Comparison of ENCODE assay signal across 10 mouse cellular contexts in genomic region chr3:94478591-94479169, GRCm38 (mm10). TPM values are rescaled to one million over a fixed set of nuclear protein-coding genes. Genes with fewer than 3 reads are reported as not detected.
DNase-seq lines count a peak whose midpoint lies in the region; ATAC-seq and TF ChIP-seq lines count a peak whose summit lies in the region.
"Had no signal": no experiment of that assay in that cellular context is flagged by ENCODE, and none has a peak within 500 bp of the region (broad histone marks: within the 10 kb centered on the region; RNA-seq: fewer than 3 reads in every experiment).

No protein-coding gene starts in this region.

- no peak for TF ChIP-seq CTCF in cerebellum, adult 2 months (IDR thresholded peaks at IDR 0.05; ENCODE audit: borderline replicate concordance, insufficient read depth, low read depth, low read length)

- 3% methylated on average over 9 of the region's 9 CpGs for WGBS in cerebellum, adult 2 months
- WGBS in forebrain, embryonic 15.5 days, result 4% methylated on average over 9 of the region's 9 CpGs
- 5% methylated on average over 9 of the region's 9 CpGs for WGBS in midbrain, embryonic 10.5 days

- TF ChIP-seq POLR2A in cerebellum, adult 2 months (IDR thresholded peaks at IDR 0.05; ENCODE audit: borderline replicate concordance, insufficient read depth, low read length), result no peak

- peak overlapping the region; percentile 86 for H3K9ac ChIP-seq in forebrain, embryonic 15.5 days (replicated peaks)
- H3K9ac ChIP-seq: liver, postnatal 0 days had no signal

- H3K4me1 ChIP-seq in cerebellum, adult 2 months (ENCODE audit: control insufficient read depth, insufficient read depth, low read length), result peaks cover 17% of the 10 kb centered on the region
- peaks cover 56% of the 10 kb centered on the region for H3K4me1 ChIP-seq in forebrain, embryonic 15.5 days
- peaks cover 88% of the 10 kb centered on the region for H3K4me1 ChIP-seq in midbrain, embryonic 10.5 days

- peak overlapping the region; percentile 86 for H3K4me2 ChIP-seq in forebrain, embryonic 15.5 days (replicated peaks)

- H3K27me3 ChIP-seq in cerebellum, adult 2 months (ENCODE audit: control insufficient read depth, insufficient read depth, low read length), result no peaks in the 10 kb centered on the region
- H3K27me3 ChIP-seq in forebrain, embryonic 15.5 days, result no peaks in the 10 kb centered on the region
- H3K27me3 ChIP-seq in midbrain, embryonic 10.5 days (ENCODE audit: low read depth, poor library complexity, severe bottlenecking), result peaks cover 39% of the 10 kb centered on the region

- DNase-seq in cerebellum, adult 2 months, result peak; percentile 45 to 57
- DNase-seq in MN1 (ENCODE audit: low spot score), result peak; percentile 59
- DNase-seq in midbrain, embryonic 10.5 days (ENCODE audit: low spot score), result peak; percentile 60
- DNase-seq in thymus, postnatal 4 days, result no peak
- DNase-seq in right cerebral cortex, postnatal 4 days, result no peak
- no peak for DNase-seq in ovary, postnatal 14 days (ENCODE audit: low spot score)
- DNase-seq: liver, postnatal 0 days had no signal

- H3K9me3 ChIP-seq in forebrain, embryonic 15.5 days, result no peaks in the 10 kb centered on the region
- no peaks in the 10 kb centered on the region for H3K9me3 ChIP-seq in midbrain, embryonic 10.5 days (replicated peaks)

- peak overlapping the region; percentile 83 for H3K27ac ChIP-seq in cerebellum, adult 2 months (ENCODE audit: insufficient read depth, low read length)
- H3K27ac ChIP-seq in forebrain, embryonic 15.5 days (replicated peaks), result peak overlapping the region; percentile 95
- H3K27ac ChIP-seq in midbrain, embryonic 10.5 days (replicated peaks), result peak overlapping the region; percentile 92

- H3K36me3 ChIP-seq in forebrain, embryonic 15.5 days, result peaks cover 14% of the 10 kb centered on the region
- peaks cover 22% of the 10 kb centered on the region for H3K36me3 ChIP-seq in midbrain, embryonic 10.5 days

- H3K4me3 ChIP-seq in cerebellum, adult 2 months (replicated peaks; ENCODE audit: insufficient read depth, low read depth, low read length), result peak overlapping the region; percentile 86
- peak overlapping the region; percentile 69 for H3K4me3 ChIP-seq in forebrain, embryonic 15.5 days
- H3K4me3 ChIP-seq in midbrain, embryonic 10.5 days, result peak overlapping the region; percentile 68
- H3K4me3 ChIP-seq: myocyte had no signal

- no peak for ATAC-seq in cerebellum, adult (ENCODE audit: insufficient number of reproducible peaks, low FRiP score, low TSS enrichment)
- no peak; the same call in 1 of the 2 replicates for ATAC-seq in forebrain, embryonic 15.5 days (replicated peaks)

RNA-seq across cellular contexts. Expression of gene Celf3, which starts 0.6 kb away (rescaled TPM):
- 112 and 123 TPM in 2 replicates for polyA plus RNA-seq in cerebellum, adult 2 months (2012; rRNA removed)
- 331 and 337 TPM in 2 replicates for polyA plus RNA-seq in forebrain, embryonic 15.5 days (2015; fragmentation: Nextera tagmentation; extraction: Ambion mirVana)
- polyA plus RNA-seq in midbrain, embryonic 10.5 days (2016; fragmentation: Nextera tagmentation; extraction: Ambion mirVana), result 69.0 and 128 TPM in 2 replicates

RNA-seq across cellular contexts. Expression of gene Riiad1, which starts 1.5 kb away (rescaled TPM):
- 1.3 and 1.6 TPM in 2 replicates for polyA plus RNA-seq in cerebellum, adult 2 months (2012; rRNA removed)
- 14.1 and 18.0 TPM in 2 replicates for polyA plus RNA-seq in forebrain, embryonic 15.5 days (2015; fragmentation: Nextera tagmentation; extraction: Ambion mirVana)
- polyA plus RNA-seq in midbrain, embryonic 10.5 days (2016; fragmentation: Nextera tagmentation; extraction: Ambion mirVana), result 8.4 and 12.5 TPM in 2 replicates
- polyA plus RNA-seq: liver, postnatal 0 days had no signal

RNA-seq across cellular contexts. Expression of gene Oaz3, which starts 35.0 kb away (rescaled TPM):
- 0.15 and 0.32 TPM in 2 replicates for polyA plus RNA-seq in cerebellum, adult 2 months (2012; rRNA removed)
- 1.6 and 1.7 TPM in 2 replicates for polyA plus RNA-seq in forebrain, embryonic 15.5 days (2015; fragmentation: Nextera tagmentation; extraction: Ambion mirVana)
- 0.58 and 0.65 TPM in 2 replicates for polyA plus RNA-seq in midbrain, embryonic 10.5 days (2016; fragmentation: Nextera tagmentation; extraction: Ambion mirVana)

RNA-seq across cellular contexts. Expression of gene Mrpl9, which starts 35.6 kb away (rescaled TPM):
- polyA plus RNA-seq in cerebellum, adult 2 months (2012; rRNA removed), result 58.5 and 58.6 TPM in 2 replicates
- 61.7 and 62.7 TPM in 2 replicates for polyA plus RNA-seq in forebrain, embryonic 15.5 days (2015; fragmentation: Nextera tagmentation; extraction: Ambion mirVana)
- 71.7 and 72.9 TPM in 2 replicates for polyA plus RNA-seq in midbrain, embryonic 10.5 days (2016; fragmentation: Nextera tagmentation; extraction: Ambion mirVana)

Comparison
In these comparisons a context has a peak if more than half of its experiments do, and no peak if none do; other contexts are left out.
1. DNase-seq: peak in cerebellum, adult 2 months (2 of 2), MN1 (single experiment) and midbrain, embryonic 10.5 days (single experiment); none in thymus, postnatal 4 days (single experiment), right cerebral cortex, postnatal 4 days (single experiment) and ovary, postnatal 14 days (single experiment).
2. Peak in every context shown above with its lines, with median percentiles within 50 percentile points of each other: H3K27ac ChIP-seq and H3K4me3 ChIP-seq.